Mouse (Mus musculus) liver, embryonic 12.5 days (tissue): ENCODE data around the gene Tecpr1. TPM values are rescaled to one million over a fixed set of nuclear protein-coding genes. Genes with fewer than 3 reads are reported as not detected.

ENCODE experiments used
- ATAC-seq: fragments of 200-750 bp; cut with Nextera tagmentation; 2 replicates; pipeline ENCODE4 v1.8.0; 2017; ENCODE audit warnings: moderate number of reproducible peaks, mild to moderate bottlenecking, moderate library complexity
- H3K27ac ChIP-seq: fragments of 300-500 bp; sonication (generic); 2 replicates; pipeline ENCODE4 v1.5.1; 2016; ENCODE audit warnings: mild to moderate bottlenecking
- H3K27me3 ChIP-seq: fragments of 300-500 bp; sonication (generic); replicated peaks from 2 replicates; pipeline ENCODE4 v1.6.1; 2016; ENCODE audit warnings: mild to moderate bottlenecking, moderate library complexity
- H3K36me3 ChIP-seq: fragments of 300-500 bp; sonication (generic); 2 replicates; pipeline ENCODE4 v1.6.1; 2016; ENCODE audit warnings: mild to moderate bottlenecking, moderate library complexity
- H3K4me1 ChIP-seq: fragments of 300-500 bp; sonication (generic); 2 replicates; pipeline ENCODE4 v1.6.1; 2016
- H3K4me2 ChIP-seq: fragments of 300-500 bp; sonication (generic); 2 replicates; pipeline ENCODE4 v1.6.1; 2016; ENCODE audit warnings: mild to moderate bottlenecking, moderate library complexity
- H3K4me3 ChIP-seq: fragments of 300-500 bp; sonication (generic); 2 replicates; pipeline ENCODE4 v1.5.1; 2016; ENCODE audit warnings: mild to moderate bottlenecking, moderate library complexity
- H3K9ac ChIP-seq: fragments of 300-500 bp; sonication (generic); 2 replicates; pipeline ENCODE4 v1.6.1; 2016; ENCODE audit warnings: mild to moderate bottlenecking, moderate library complexity
- H3K9me3 ChIP-seq: fragments of 300-500 bp; sonication (generic); replicated peaks from 2 replicates; pipeline ENCODE4 v1.6.1; 2016; ENCODE audit warnings: mild to moderate bottlenecking, moderate library complexity
- WGBS: fragments of 180-500 bp; shearing (Covaris S2); methylation state at CpG from one replicate; pipeline ENCODE4 v1.1.7; 2016; ENCODE audit not compliant: insufficient replicate concordance; 5-methylcytosine and 5-hydroxymethylcytosine counted together
- polyA plus RNA-seq: library from polyadenylated mRNA; unstranded; fragments of >200 nt; fragmentation: Nextera tagmentation; extraction: Ambion mirVana; gene quantifications from 2 replicates; pipeline ENCODE4 v1.2.1, GENCODE M21; 2016

The Tecpr1 gene
- polyA plus RNA-seq, 1 experiment from 2014 or later, result 4.8 TPM

DNA sequence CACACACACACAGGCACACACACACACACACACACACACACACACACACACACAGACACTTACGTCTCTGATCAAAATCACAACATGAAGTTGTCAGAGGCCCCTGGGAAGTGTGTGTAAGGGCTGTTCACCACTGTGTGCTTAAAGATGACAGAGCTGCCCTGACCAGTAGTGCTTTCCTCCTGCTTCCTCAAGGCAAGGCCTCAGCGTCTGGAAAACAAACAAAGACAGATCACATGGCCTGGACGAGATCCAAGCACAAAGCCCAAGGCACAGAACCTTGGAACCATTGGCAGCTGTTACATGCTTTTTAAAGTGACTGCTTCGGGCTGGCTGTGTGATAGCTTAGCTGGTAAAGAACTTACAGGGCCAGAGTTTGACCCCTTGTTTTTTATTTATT lies 64.8 kb downstream of the Tecpr1 start:
- Histone ChIP-seq H3K27me3 (no peaks in the 10 kb centered on the region), H3K9ac (no peak overlapping the region), H3K4me3 (no peak overlapping the region), H3K4me1 (peaks cover 11% of the 10 kb centered on the region), H3K9me3 (no peaks in the 10 kb centered on the region), H3K27ac (no peak overlapping the region), H3K36me3 (peaks cover 36% of the 10 kb centered on the region), H3K4me2 (no peak overlapping the region)
- ATAC-seq, result no peak
- WGBS, result 70% methylated on average over 4 of the region's 4 CpGs

DNA sequence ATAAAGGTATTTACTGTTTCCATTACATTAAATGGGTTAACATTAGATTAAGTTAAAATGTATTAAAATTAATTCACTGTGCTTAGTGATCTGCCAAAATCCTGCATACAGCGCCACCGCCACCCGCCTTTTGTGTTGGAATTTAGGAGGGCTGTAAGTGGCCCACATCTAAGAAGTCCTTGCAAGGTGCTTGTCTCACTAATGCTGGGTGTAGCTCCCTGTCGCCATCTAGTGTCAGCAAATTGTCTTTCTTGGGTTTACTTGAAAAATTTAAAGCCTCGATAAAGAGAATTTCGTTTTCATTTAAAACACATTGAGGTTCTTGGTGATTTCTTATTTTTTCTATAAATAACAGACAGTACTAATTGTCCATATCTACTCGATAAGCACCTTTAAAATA lies 68.9 kb downstream of the Tecpr1 start:
- Histone ChIP-seq H3K4me3 (no peak overlapping the region), H3K4me1 (no peaks in the 10 kb centered on the region), H3K4me2 (no peak overlapping the region), H3K27ac (no peak overlapping the region), H3K9ac (no peak overlapping the region), H3K27me3 (no peaks in the 10 kb centered on the region), H3K36me3 (peaks cover 52% of the 10 kb centered on the region), H3K9me3 (no peaks in the 10 kb centered on the region)
- 41% methylated on average over 7 of the region's 7 CpGs for WGBS
- ATAC-seq, result no peak

DNA sequence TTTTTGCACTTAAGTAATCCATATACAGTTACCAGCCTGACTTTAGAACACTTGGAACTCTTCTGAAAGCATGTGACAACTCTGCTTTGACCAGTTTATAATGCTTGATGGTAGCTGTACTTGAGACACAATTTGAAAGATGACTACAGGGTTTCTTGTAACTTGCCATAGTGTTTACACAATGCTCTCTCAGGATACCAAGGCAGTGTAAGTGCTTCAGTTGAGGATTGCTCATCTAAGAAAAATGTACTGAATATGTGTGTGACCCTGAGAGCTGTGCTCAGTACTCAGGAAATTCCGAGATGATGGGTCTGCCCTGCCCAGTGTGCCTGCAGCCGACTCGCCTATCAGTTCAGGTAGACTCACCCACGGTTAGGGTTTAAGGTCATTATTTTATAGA lies 72.1 kb downstream of the Tecpr1 start:
- Histone ChIP-seq H3K9ac (no peak overlapping the region), H3K4me2 (no peak overlapping the region), H3K4me1 (no peaks in the 10 kb centered on the region), H3K27me3 (no peaks in the 10 kb centered on the region), H3K4me3 (no peak overlapping the region), H3K9me3 (no peaks in the 10 kb centered on the region), H3K27ac (no peak overlapping the region), H3K36me3 (peaks cover 44% of the 10 kb centered on the region)
- 85% methylated on average over 4 of the region's 4 CpGs for WGBS
- ATAC-seq, result no peak

DNA sequence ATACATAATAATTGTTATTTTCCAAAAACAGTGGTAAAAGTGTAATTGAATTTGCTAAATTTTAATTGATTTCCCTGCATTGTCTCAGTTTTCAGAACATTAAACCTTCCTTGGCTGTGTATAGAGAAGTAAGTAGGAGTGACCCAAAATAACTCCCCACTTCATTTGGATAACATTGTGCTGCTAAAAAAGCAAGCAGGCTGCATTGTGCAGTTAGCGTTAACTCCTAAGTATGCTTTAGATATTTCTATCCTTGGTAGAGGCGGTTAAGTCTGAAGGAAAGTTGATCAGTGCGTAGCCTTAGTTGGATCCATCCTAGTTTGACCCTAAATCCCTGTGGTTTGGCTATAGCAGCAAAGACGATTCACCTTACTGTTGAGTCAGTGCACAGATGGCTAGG lies 73.9 kb downstream of the Tecpr1 start:
- WGBS, result 85% methylated on average over 4 of the region's 4 CpGs
- ATAC-seq, result no peak
- no peak overlapping the region for H3K27ac ChIP-seq
- H3K9me3 ChIP-seq, result no peaks in the 10 kb centered on the region
- peaks cover 55% of the 10 kb centered on the region for H3K36me3 ChIP-seq
- no peak overlapping the region for H3K9ac ChIP-seq
- no peaks in the 10 kb centered on the region for H3K27me3 ChIP-seq
- H3K4me3 ChIP-seq, result no peak overlapping the region
- H3K4me1 ChIP-seq, result no peaks in the 10 kb centered on the region
- no peak overlapping the region for H3K4me2 ChIP-seq

DNA sequence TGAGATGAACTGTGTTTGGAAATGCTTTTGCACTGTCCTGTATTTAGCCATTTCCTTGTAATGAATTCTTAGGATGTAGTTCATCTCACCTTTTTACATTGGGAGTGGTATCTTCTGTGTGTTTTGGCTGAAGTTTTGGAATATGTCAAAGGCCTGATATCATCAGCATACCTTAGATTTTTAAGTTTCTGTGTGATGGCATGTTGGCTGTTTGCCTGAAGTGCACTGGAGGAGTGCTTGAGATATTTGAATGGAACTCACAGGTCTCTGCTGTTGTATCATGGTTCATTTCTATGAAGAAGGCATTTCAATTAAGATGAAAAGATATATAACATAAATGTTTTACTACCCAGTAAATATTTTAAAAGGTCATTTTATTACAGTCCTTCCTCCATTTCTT lies 76.5 kb downstream of the Tecpr1 start:
- no peak for ATAC-seq
- no peak overlapping the region for H3K9ac ChIP-seq
- no peak overlapping the region for H3K27ac ChIP-seq
- peaks cover 62% of the 10 kb centered on the region for H3K36me3 ChIP-seq
- H3K4me2 ChIP-seq, result no peak overlapping the region
- H3K4me3 ChIP-seq, result no peak overlapping the region
- H3K9me3 ChIP-seq, result no peaks in the 10 kb centered on the region
- H3K27me3 ChIP-seq, result no peaks in the 10 kb centered on the region
- H3K4me1 ChIP-seq, result no peaks in the 10 kb centered on the region

Other genes starting within 250 kb of the Tecpr1 start
- 58.9 and 62.1 TPM in 2 replicates for gene Ccz1, start 208.7 kb downstream of the Tecpr1 start, polyA plus RNA-seq
- gene Ocm, start 196.9 kb downstream of the Tecpr1 start, polyA plus RNA-seq, result not detected in 2 replicates
- gene Lmtk2, start 123.2 kb downstream of the Tecpr1 start, polyA plus RNA-seq, result 4.1 and 4.3 TPM in 2 replicates
- gene Bhlha15, start 33.3 kb downstream of the Tecpr1 start, polyA plus RNA-seq, result 0.86 and 0.94 TPM in 2 replicates
- 37.7 and 40.3 TPM in 2 replicates for gene Bri3, start 20.8 kb upstream of the Tecpr1 start, polyA plus RNA-seq
- 4.6 and 5.4 TPM in 2 replicates for gene Baiap2l1, start 134.5 kb upstream of the Tecpr1 start, polyA plus RNA-seq